Mouse (Mus musculus) embryo, embryonic 10 days (tissue): Measurements from ENCODE around the gene Adamts9.

Experiments
- DNase-seq: peaks from one replicate; pipeline ENCODE4 v3.0.0-alpha.2; 2015; ENCODE audit warnings: low spot score

Gene Adamts9

DNA sequence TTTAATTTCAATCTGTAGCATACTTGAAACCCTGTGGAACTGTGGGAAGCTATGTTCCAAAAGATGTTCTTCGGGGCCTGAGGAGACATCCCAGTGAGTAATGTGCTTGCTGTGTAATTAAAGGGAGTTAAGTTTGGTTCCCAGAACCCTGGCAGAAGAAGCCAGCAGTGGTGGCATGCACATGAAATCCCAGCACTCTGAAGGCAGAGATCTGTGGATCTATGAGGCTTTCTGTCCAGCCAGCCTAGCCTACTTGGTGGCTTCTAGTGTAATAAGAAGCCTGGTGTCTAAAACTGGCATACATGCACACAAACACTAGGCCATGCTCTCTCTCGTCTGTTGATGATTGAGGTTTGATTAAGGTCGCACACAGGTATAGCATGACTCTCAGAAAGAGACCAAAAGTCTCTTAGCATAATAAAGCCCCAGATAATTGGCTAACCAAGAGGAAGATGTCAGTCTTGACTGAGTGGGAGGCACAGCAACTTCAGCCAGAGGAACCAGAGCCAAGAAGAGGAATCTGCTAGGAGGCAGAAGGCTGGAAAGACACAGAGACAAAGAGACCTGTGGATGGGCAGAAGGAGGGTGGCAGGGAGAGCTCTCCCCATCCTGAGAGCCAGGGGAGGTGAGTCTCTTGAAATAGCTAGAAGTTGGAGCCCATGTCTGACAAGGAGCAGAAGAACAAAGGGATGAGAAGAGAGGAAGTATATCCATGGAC, 138.9 kb downstream of the Adamts9 start:
- DNase-seq, result no peak

DNA sequence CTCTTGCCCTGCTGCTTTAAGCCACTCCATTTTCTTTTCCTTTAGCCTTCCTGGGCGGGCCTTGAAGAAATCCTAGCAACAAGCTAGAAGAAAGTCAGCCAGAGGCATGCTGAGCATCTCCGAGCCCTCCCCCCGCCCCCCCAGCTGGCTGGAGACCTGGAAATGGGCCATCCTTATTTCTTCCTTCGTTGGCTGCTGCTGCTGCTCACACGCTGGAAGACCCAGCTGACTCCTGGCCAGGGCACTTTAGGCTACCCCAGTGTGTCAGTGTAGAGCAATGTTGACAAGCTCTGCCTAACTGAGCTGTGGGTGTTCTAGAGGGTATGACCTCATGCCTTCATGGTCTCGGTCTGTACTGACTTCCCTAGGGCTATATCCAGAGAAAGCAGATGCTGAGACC, 140.1 kb downstream of the Adamts9 start:
- DNase-seq, result no peak

DNA sequence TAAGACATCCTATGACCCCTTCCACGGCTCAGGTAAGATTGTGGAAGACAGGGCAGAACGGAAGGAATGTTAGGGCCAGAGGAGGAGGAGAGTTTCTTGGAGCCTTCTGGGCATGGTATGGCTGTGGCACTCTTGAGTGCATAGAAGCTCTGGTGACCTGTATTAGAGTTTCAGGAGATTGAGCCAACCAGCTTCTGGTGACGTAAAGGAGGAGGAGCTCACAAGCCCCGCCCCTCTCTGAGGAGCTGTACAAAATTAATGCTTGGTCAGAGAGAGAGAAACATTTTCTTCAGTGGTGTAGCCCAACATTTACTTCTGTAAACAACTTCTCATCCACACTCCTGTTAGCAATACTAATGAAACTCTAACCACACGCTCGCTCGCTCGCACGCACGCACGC, 140.9 kb downstream of the Adamts9 start:
- no peak for DNase-seq

DNA sequence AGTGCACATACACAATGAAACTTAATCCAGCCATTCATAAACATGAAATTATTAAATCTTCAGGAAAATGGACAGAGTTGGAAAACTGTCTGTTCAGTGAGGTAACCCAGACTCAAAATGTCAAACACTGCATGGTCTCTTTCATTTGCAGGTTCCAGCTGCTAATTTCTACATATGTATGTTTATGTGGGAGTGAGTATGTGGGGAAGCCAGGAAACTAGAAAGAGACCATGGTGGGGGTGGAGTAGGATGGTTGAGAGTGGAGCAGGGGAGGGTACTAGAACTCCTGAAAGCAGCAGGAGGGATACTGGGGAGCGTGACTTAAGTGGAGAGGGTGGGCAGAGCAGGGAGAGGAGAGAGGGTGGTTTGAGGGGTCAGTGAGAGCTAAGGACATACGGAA, 141.8 kb downstream of the Adamts9 start:
- no peak for DNase-seq

DNA sequence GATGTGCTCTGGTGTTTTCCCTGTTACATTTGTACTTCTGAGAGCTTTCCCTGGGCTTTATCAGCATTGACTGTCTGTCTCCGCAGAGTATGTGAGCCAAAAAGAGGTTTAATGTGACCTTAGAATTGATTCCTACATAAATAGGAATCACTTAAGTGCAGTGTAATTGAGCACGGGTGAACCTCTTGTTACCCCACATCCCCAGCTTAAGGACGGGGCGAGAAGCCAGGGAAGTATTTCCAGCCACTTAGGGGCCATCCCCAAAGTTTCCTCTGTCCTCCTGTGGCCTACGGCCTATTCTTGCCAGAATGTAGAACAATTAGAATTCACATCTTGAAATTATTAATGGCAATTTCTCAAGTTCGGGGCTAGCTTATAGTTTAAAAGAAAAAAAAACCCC, 149.5 kb downstream of the Adamts9 start:
- no peak for DNase-seq

DNA sequence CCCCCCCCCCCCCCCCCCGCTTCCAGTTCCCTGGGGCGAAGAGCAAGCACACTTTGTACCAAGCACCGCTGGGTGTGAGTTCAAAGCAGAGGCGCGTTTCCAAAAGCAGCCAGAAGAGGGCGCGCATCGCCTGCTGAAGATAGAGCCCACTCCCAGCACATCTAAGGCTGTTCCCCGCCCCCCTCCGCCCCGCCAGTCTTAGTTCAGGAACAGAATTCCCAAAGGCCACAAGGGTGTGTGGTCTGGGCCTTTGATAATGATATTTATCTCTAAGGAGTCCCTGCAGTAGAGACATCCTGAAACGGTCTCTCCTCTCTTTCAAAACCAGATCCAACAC, 155.9 kb downstream of the Adamts9 start:
- DNase-seq, result peak; percentile 95

DNA sequence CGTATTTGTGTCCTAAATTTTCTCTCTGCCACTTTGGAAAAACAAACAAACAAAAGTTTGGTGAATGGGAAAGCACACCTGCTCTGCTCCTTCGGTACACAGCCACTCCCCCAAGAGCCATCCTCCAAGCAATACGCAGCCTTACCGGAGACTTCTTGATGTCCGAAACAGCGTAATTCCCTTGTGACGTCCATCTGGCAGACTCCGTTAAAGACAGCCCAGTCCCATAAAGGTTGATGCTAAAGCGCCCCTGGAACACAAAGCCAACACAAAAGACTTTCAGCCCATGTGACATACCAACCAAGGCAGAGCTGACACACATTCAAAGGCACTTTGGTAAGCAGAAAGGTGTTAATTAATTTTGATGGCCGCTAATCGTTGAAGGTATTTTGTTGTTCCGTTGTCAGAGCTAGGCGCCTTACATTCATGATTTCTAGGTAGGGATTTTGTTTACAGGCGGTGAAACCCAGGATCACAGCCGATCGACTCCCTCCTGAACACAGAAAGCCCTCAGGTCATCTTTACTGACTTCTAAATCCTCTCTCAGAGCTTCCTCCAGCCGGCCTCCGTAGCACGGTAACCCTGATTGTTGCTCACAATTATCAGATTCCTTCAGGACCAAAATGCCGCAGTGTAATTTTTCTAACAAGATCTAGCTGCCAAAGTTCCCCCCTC, 156.5 kb downstream of the Adamts9 start:
- peak; percentile 25 for DNase-seq

DNA sequence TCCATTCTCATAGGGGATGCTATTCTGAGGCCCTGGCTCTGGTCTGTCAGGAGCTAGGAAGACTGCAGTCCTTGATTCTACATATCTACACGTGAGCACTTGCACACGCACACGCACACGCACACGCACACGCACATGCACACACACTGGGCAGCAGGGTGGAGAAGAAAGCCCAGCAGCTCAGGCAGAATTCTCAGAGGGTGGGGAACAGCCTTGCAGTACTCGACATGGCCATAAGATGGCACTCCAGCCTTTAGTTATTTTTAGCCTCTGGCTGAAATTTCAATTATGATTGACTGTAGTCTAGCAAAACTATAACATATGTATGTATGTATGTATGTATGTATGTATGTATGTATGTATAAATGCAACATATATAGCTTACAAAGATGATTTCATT, 158.5 kb downstream of the Adamts9 start:
- DNase-seq, result peak; percentile 64

DNA sequence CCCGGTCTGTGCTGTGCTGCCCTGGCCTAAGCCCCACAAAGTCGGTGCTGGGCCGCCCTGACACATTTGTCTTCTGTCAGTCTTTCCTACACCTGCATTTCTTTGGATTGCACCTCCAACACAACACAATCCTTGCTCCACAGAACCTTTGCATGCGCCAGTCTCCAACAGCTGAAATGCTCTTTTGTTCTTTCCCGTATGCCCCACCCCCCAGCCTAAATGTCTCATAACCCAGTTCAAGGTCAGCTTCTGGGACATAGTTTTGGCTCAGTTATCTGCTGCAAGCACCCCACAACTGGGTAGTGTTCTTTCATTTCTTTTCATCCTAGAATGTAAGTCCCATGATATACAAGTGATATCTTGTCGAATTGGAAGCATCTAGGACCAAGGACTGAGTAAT, 161.8 kb downstream of the Adamts9 start:
- no peak for DNase-seq

DNA sequence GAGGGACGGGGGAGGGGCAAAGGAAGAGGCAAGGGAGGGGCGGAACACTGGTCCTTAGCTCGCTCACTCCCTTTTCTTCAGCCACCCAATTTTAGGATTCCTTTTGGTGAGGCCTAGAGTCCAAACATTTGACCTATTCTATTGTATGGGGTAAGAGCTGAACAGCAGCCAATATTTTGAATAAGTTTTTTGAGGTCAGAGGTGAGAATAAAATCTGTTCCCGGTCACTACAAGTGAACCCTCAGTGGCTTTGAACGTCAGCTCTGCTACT, 163.4 kb downstream of the Adamts9 start:
- DNase-seq, result no peak

DNA sequence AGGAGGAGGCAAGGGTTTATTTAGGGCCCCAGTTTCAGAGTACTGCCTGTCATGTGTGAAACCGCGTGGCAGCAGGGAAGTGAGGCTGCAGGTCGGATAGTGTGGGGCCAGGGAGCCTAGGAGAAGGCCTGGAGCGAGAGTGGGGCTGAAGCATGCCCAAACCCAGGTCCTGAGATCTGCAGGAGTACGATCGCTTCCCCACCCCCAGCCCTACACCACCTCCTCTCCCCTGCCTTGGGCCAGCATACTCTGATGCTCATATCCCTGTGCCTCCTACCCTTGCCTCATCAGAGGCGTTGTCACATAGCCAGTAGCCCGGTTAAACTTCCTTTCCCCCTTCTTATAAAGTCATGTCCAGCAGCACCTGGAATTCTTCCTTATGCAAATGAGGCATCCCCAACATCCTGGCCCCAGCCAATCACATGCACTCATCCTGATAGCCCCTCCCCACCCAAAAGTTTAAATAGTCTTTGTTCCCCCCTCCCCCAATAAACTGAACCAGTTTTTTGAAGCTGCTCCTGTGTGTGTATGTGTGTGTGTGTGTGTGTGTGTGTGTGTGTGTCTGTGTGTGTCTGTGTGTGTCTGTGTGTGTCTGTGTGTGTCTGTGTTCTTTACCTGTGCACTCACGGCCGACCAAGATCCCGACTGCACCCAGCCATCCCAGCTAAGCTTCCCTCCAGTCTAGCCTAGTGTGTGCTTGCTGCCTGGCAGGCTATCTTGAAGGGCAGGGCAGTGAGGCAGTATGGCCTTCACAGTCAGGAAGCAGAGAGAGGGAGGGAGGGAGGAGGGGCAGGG, 164.0 kb downstream of the Adamts9 start:
- no peak for DNase-seq

DNA sequence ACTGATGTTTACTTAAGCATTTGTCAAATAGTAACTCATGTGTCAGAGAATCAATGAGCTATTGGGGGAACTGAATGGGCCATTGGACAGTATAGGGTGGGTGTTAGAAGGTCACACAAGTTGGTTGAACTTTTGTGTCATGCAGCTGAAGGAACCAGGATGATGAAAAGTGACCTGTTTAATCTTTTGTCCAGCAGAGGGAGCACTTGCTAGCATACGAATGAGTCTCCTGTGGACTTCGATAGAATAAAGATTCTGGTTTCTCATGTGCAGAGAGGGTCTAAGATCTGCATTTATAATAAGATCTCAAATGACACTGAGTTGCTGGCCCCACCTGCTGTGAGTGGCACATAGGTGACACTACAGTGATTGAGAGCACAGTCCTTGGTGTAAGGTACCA, 166.9 kb downstream of the Adamts9 start:
- DNase-seq, result peak; percentile 77

DNA sequence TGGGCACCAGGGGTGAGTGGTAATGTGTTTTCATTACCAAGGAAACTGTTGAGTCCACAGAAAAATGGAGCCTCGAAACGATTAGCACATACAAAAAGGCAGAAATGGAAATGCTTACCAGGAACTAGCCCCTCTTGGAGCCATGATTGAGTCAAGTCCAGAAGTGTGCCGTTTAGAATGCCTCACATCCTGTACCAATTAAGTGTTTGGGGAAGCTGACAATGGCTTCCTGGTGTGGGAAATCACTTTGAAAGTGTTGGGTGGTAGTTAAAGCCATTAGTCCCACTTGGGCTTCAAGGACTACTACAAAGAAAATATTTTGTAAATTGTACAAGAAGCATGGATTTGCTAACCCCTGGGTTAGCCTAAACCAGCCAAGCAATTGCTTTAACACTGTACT, 180.9 kb downstream of the Adamts9 start:
- no peak for DNase-seq

DNA sequence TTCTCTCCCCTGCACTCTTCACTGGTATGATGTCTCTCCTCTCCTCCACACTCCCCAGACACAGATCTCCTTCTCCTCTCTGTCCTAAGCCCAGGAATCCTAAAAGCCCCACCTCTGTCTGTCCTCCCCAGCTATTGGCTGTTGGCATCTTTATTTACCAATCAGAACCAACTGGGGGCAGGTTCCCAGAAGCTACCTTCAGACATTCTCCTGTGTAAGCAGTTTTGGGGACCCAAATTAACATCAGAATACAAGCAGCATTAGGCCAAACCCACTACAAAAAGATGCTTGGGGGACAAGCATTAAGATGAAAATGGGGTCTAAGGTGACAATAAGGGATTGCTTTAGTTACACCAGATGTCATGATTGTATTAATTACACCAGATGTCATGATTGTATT, 183.7 kb downstream of the Adamts9 start:
- DNase-seq, result no peak

DNA sequence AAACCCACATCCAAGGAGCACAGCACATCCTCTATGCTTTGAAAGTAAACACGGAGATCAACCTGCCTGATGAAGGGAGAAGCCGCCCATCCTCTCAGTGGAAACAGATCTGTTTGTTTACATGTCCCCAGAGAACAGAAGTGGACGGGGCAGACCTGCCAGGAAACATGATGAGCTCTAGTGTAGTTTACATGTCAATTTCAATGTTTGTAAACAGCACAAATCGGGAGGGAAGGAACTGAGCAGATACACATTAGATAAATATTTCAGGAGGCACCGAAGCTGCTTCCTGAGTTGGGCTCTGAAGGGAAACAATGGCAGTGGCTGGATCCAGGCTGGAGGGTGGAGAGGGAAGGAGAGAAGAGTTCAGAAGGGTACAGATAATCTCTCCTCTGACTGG, 187.5 kb downstream of the Adamts9 start:
- DNase-seq, result no peak

DNA sequence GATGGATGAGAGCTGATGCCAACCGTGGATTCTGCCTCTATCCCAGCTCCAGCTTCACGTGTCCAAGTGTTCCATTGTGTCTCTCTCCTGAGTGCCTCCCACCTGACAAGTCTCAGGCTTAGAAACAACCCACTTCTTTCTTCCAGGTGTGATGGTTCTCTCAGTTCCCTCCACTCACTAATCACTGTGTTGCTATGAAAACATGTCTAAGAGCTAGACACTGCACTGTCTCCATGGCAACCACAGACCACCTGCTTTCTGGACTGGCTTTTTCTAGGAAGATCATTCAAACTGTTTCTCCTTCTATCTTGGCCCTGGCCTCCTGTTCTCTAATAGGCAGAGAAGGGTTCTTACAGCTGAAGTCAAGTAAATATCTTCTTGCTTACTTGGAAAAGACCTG, 190.6 kb downstream of the Adamts9 start:
- DNase-seq, result no peak

DNA sequence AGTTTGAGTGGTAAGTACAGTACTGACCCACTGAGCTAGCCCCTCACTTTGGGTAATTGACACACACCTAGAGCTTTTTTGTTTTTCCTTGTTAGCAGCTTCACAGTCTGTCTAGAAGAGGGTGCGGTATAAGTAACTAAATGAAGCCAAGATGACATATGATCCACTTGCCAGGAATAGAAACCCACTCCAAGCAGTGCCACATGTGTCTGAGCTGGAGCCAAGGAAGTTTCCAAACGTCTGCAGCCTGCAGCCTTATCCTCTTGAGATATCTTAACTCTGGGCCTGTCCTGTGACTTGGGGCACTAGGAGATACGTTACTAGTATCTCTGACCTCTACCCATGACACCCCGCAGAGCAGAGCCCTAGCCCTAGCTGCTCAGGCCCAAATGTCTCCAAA, 193.9 kb downstream of the Adamts9 start:
- no peak for DNase-seq

DNA sequence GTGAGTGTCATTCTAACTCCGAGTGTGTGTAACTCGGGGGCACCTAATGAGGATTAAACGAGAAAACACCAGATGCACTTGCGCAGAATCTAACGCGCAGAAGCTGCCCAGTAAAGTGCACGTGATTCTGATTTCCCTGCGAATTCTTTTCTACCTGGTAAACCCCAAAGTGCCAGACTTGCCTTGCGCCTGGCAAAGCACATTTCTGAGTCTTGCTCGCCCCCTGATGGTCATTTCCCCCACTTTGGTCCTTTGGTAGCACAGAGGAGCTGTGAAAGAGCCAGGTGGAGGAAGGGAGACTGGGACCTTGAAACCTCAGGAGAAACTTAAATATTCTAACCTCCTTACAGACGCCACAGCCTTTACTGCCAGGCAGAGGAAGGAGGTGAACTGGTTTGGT, 199.7 kb downstream of the Adamts9 start:
- DNase-seq, result peak; percentile 83

DNA sequence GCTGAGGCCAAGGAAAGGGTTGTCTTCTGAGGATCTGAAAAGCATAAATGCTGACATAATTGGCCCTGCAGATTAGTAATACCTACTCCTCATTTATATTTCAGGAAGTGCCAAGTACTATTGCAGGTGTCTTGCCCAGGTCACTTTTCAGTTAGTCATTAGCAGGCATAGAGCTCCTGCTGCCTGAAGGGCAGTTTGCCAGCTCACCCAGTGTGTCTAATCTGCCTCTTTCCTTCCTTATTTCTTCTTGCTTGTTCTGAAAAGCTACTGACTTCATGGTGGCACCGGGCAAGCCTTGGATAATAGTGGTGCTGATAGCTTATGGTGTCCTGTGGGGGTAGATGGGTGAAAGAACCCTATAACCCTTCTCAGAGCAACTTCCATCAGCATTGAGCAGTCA, 206.2 kb downstream of the Adamts9 start:
- DNase-seq, result no peak

DNA sequence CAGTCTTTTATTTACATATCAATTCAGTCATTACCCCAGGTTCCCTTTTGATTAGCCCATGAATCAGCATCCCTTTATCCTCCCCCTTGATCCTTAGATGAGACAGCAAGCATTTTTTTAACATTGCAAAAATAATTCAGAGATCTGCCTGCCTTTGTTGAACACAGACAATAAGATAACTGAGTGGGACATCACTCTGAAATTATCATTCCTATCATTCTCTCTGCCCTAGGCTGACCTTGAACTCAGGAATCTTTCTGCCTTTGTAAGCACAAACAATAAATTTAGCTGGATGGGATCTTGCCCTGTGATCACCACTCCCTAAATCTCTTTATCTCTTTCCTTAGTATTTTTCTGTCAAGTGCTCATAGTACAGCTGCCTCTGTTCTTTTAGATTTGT, 209.6 kb downstream of the Adamts9 start:
- DNase-seq, result no peak

DNA sequence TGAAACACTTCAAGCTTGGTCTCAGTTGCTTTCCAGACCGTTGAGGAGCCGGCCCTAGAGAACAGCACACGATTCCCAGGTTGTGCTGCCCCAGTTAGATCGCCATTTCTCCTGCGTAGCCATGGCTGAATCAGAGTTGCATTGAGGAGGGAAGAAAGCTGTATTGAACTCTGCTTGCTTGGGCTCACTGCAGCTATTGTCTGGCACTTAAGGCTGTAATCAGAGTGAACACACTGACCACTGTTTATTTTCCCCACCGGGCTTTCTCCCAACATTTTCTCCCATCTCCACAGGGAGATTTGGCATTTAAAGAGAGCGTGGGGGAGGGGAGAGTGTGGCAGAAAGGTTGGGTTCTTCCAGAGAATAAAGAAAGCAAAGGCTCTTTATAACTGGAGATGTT, 214.8 kb downstream of the Adamts9 start:
- no peak for DNase-seq

DNA sequence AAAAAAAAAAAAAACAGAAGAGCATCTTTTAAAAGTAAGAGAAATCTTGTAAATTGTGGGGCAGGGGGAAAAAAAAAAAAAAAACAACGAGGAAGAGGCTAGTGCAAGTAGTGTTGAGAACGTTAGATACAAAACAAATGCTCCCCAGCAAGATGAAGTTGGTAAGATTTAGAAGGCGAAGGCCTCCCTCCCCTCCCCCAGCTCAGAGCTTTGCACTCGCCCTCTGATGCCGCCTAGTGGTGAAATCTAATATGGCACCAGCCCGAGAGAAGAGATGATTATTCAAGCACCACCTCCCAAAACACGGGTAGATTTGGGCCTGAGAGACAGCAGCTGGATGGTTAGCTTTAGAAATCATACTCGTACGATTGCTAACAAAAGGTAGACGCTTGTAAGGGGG, 215.2 kb downstream of the Adamts9 start:
- peak; percentile 86 for DNase-seq

DNA sequence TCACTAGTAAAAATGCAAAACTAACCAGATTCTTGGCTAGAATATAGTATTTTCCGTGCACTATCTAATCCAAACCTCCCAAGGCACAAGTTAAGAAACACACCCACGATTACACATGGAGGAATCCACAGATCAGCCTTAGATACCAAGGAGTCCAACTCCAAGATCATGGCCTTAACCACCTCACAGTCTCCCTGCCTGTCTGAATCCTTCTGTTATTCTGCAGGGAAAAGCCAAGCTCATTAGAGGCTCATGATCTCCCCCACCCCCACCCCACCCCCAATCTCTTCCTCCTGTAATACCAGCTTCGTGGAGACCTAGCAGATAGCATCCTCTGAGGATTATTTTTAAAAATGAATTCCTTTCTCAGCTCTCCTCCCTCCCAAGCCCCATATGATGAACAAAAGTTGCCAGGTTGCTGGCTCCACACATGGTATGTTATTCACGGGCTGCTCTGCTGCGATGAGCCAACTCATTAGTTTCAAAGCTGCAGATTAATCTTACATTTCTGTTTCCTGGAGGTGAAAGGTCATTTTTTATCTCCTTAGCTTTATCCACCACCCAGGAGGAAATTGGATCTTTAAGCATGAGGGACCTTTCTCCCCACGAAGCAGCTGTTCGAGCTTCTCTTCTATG, 215.8 kb downstream of the Adamts9 start:
- DNase-seq, result peak; percentile 35
